Mouse (Mus musculus) E14TG2a.4 (cell line): ENCODE data around the gene Apoe.
A peak's percentile ranks its signal among the peaks of the same experiment; 100 is the strongest.

Experiments
- H3K27me3 ChIP-seq: 2 replicates; pipeline ENCODE4 v1.6.1; 2014; ENCODE audit warnings: low read length, control low read depth; ENCODE audit not compliant: insufficient read depth
- H3K36me3 ChIP-seq: 2 replicates; pipeline ENCODE4 v1.6.1; 2014; ENCODE audit warnings: low read length, control low read depth; ENCODE audit not compliant: insufficient read depth
- H3K4me1 ChIP-seq: replicated peaks from 2 replicates; pipeline ENCODE4 v1.6.1; 2014; ENCODE audit warnings: low read depth, low read length, control low read depth
- H3K4me3 ChIP-seq: replicated peaks from 2 replicates; pipeline ENCODE4 v1.5.1; 2014; ENCODE audit warnings: mild to moderate bottlenecking, low read length
- H3K9me3 ChIP-seq: 2 replicates; pipeline ENCODE4 v1.6.1; 2014; ENCODE audit warnings: low read length, control low read depth
- CTCF ChIP-seq: conservative IDR thresholded peaks from 2 replicates; pipeline ENCODE4 v1.5.1; 2014; ENCODE audit warnings: low read length
- NANOG ChIP-seq: IDR thresholded peaks from 2 replicates; pipeline ENCODE4 v1.6.1; 2014; ENCODE audit warnings: borderline replicate concordance, low read length, mixed read lengths
- POU5F1 ChIP-seq: IDR thresholded peaks from 2 replicates; pipeline ENCODE4 v1.6.1; 2014; ENCODE audit warnings: low read length, borderline replicate concordance

Apoe gene

DNA sequence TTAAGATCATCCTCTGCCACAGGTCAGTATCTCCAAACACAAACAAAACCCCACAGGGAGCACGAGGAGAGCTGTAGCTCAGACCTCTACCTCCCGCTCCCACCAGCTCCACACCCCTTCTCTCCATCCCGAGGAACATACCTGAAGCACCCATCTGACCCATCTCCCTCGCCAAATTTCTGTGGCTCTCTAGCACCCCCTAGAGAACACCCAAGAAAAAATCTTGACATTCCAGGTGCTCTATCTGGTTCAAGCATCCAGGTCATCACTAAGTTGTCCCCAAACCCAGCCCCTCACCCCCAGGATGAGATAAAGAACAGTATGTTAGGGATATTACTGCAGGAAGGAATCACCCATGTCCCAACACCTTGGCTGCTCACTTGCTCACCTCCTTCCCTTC is 14.2 kb upstream of the Apoe start:
- H3K36me3 ChIP-seq, result peaks cover 73% of the 10 kb centered on the region
- peak overlapping the region; percentile 100 for H3K4me3 ChIP-seq
- no peaks in the 10 kb centered on the region for H3K9me3 ChIP-seq
- H3K27me3 ChIP-seq, result no peaks in the 10 kb centered on the region
- peaks cover 70% of the 10 kb centered on the region for H3K4me1 ChIP-seq
- TF ChIP-seq CTCF, result peak; percentile 60
- no peak for TF ChIP-seq POU5F1
- TF ChIP-seq NANOG, result no peak

GRCm38 (mm10) chr7:19712414-19712813 is 13.4 kb upstream of the Apoe start:
- no peaks in the 10 kb centered on the region for H3K27me3 ChIP-seq
- H3K9me3 ChIP-seq, result no peaks in the 10 kb centered on the region
- peaks cover 67% of the 10 kb centered on the region for H3K4me1 ChIP-seq
- no peak overlapping the region; the same call in 1 of the 2 replicates for H3K4me3 ChIP-seq
- peaks cover 75% of the 10 kb centered on the region for H3K36me3 ChIP-seq
- TF ChIP-seq POU5F1 (no peak), NANOG (no peak), CTCF (peak; percentile 29)

DNA sequence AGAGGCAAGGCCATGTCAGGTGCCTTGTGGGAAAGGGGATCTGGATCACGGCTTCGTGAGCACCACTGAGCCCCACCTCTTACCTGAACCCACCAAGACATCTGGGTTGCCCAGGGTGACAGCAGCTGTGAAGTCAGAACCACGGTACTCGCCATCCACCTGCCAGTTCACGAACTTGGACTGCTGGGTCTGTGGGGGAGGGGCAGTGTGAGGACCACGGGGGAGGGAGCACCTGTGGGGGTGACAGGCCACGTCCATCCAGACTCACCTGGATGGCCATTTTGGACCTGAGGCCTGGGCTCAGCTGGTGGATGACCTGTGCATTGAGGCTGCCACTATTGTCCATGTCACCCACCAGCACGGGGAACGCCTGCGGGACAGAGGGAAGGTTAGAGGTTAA is 11.7 kb upstream of the Apoe start:
- H3K4me3 ChIP-seq, result no peak overlapping the region
- H3K4me1 ChIP-seq, result peaks cover 55% of the 10 kb centered on the region
- H3K9me3 ChIP-seq, result no peaks in the 10 kb centered on the region
- H3K36me3 ChIP-seq, result peaks cover 82% of the 10 kb centered on the region
- TF ChIP-seq CTCF (no peak), NANOG (no peak), POU5F1 (no peak)
- H3K27me3 ChIP-seq, result no peaks in the 10 kb centered on the region

- H3K9me3 ChIP-seq, result no peaks in the 10 kb centered on the region
- peaks cover 87% of the 10 kb centered on the region for H3K36me3 ChIP-seq
Observed at GRCm38 (mm10) chr7:19705271-19705670, 6.3 kb upstream of the Apoe start.

GRCm38 (mm10) chr7:19704475-19704874 is 5.5 kb upstream of the Apoe start:
- H3K9me3 ChIP-seq, result no peaks in the 10 kb centered on the region
- peaks cover 85% of the 10 kb centered on the region for H3K36me3 ChIP-seq
- H3K4me3 ChIP-seq, result no peak overlapping the region
- TF ChIP-seq CTCF (no peak), NANOG (no peak), POU5F1 (no peak)
- peaks cover 64% of the 10 kb centered on the region for H3K4me1 ChIP-seq
- H3K27me3 ChIP-seq, result no peaks in the 10 kb centered on the region

More at GRCm38 (mm10) chr7:19705271-19705670, 6.3 kb upstream of the Apoe start:
- Histone ChIP-seq H3K27me3 (no peaks in the 10 kb centered on the region), H3K4me1 (peaks cover 62% of the 10 kb centered on the region), H3K4me3 (no peak overlapping the region)
- no peak for TF ChIP-seq CTCF
- no peak for TF ChIP-seq POU5F1
- TF ChIP-seq NANOG, result no peak

DNA sequence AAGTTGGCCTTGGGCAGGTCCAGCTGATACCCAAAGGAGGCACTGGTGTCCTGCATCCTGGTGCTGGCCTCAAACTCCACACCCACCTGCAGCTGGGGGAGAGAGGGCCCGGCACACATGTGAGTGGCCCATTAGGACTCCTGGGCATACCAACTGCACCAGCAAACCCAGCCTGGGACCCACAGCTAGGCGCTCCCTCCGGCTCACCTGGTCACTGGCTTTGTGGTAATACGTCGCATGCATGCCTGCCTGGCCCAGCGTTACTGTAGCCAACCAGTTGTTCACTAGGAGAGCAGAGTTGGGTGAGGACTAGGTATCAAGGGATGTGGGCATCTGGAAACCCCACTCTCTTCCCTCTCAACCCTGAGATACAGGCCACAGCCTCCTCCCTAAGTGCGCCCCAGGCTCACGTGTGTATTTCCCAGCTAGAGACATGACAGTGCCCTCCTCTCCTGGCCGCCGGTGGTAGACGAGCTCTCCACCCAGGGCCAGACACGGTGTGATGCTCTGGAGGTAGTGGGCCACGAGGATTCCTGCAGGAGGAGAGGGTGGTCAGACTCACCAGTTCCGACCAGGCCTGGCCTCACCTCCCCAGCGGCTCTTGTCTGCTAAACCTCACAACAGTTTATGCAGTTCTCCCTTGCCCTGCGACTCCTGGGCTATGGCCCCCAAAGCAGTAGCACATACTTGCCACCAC is 4.0 kb upstream of the Apoe start:
- Histone ChIP-seq H3K4me1 (peaks cover 60% of the 10 kb centered on the region), H3K9me3 (no peaks in the 10 kb centered on the region), H3K27me3 (no peaks in the 10 kb centered on the region), H3K4me3 (peak overlapping the region; percentile 7; the same call in 1 of the 2 replicates), H3K36me3 (peaks cover 71% of the 10 kb centered on the region)
- TF ChIP-seq NANOG, result no peak
- no peak for TF ChIP-seq CTCF

- peaks cover 71% of the 10 kb centered on the region for H3K36me3 ChIP-seq
- H3K9me3 ChIP-seq, result no peaks in the 10 kb centered on the region
- H3K27me3 ChIP-seq, result no peaks in the 10 kb centered on the region
- peak overlapping the region; percentile 86 for H3K4me3 ChIP-seq
- TF ChIP-seq NANOG (no peak), CTCF (peak; percentile 30)
- H3K4me1 ChIP-seq, result peaks cover 75% of the 10 kb centered on the region
Observed at GRCm38 (mm10) chr7:19701069-19701761, 2.2 kb upstream of the Apoe start.

- no peaks in the 10 kb centered on the region for H3K9me3 ChIP-seq
- H3K27me3 ChIP-seq, result no peaks in the 10 kb centered on the region
- peak overlapping the region; percentile 86 for H3K4me3 ChIP-seq
- peaks cover 82% of the 10 kb centered on the region for H3K4me1 ChIP-seq
- no peak for TF ChIP-seq POU5F1
- no peak for TF ChIP-seq NANOG
- no peak for TF ChIP-seq CTCF
- H3K36me3 ChIP-seq, result peaks cover 72% of the 10 kb centered on the region
Observed at GRCm38 (mm10) chr7:19700299-19701068, 1.5 kb upstream of the Apoe start.

DNA sequence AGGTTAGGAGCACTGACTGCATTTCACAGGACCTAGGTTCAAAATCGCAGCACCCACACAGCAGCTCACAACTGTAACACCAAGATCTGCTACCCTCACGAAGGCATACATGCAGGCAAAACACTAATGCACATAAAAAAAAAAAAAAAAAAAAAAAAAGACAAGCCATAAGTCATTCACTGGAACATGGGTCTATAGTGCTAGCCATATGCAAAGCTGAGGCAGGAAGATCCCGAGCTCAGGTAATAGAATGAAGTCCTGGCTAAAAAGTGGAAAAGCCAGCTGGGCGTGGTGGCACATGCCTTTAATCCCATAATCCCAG is 800 bp upstream of the Apoe start:
- Histone ChIP-seq H3K27me3 (no peaks in the 10 kb centered on the region), H3K4me3 (peak overlapping the region; percentile 86), H3K9me3 (no peaks in the 10 kb centered on the region), H3K4me1 (peaks cover 84% of the 10 kb centered on the region), H3K36me3 (peaks cover 66% of the 10 kb centered on the region)
- TF ChIP-seq NANOG (no peak), POU5F1 (no peak), CTCF (no peak)
